Mouse (Mus musculus) heart, postnatal 0 days (tissue): ENCODE measurements at regions not wholly inside any gene's neighbourhood (a gene's known extent, or its start where the extent isn't known, plus 50 kb on each side); places are given as distances from the start of the nearest gene placed in this dataset.

ENCODE experiments used
- CTCF ChIP-seq: IDR thresholded peaks from 2 replicates; pipeline ENCODE4 v1.5.1; 2016; ENCODE audit warnings: antibody characterized with exemption, control low read depth, low read depth
- EP300 ChIP-seq: IDR thresholded peaks from 2 replicates; pipeline ENCODE4 v1.6.1; 2016; ENCODE audit warnings: antibody characterized with exemption, low read depth

- TF ChIP-seq CTCF (no peak), EP300 (no peak)
These were observed 182.4 kb upstream of the Myo3a start for GRCm38 (mm10) chr2:22044949-22045348.
